Mouse (Mus musculus): ENCODE measurements around the gene Cacna2d1.

GRCm38 (mm10) chr5:16135986-16136385 lies 201.5 kb downstream of the Cacna2d1 start:
- no peak for TF ChIP-seq EP300 (IDR thresholded peaks at IDR 0.05; ENCODE audit: low read depth)
- TF ChIP-seq CTCF (IDR thresholded peaks at IDR 0.05; ENCODE audit: low read depth): no peak
